Mouse (Mus musculus) E14TG2a.4 (cell line): ENCODE measurements around the gene Rubcn.

Source experiments
- H3K27me3 ChIP-seq: 2 replicates; pipeline ENCODE4 v1.6.1; 2014; ENCODE audit warnings: low read length, control low read depth; ENCODE audit not compliant: insufficient read depth
- H3K36me3 ChIP-seq: 2 replicates; pipeline ENCODE4 v1.6.1; 2014; ENCODE audit warnings: low read length, control low read depth; ENCODE audit not compliant: insufficient read depth
- H3K4me1 ChIP-seq: replicated peaks from 2 replicates; pipeline ENCODE4 v1.6.1; 2014; ENCODE audit warnings: low read depth, low read length, control low read depth
- H3K4me3 ChIP-seq: replicated peaks from 2 replicates; pipeline ENCODE4 v1.5.1; 2014; ENCODE audit warnings: mild to moderate bottlenecking, low read length
- H3K9me3 ChIP-seq: 2 replicates; pipeline ENCODE4 v1.6.1; 2014; ENCODE audit warnings: low read length, control low read depth
- CTCF ChIP-seq: conservative IDR thresholded peaks from 2 replicates; pipeline ENCODE4 v1.5.1; 2014; ENCODE audit warnings: low read length
- NANOG ChIP-seq: IDR thresholded peaks from 2 replicates; pipeline ENCODE4 v1.6.1; 2014; ENCODE audit warnings: borderline replicate concordance, low read length, mixed read lengths
- POU5F1 ChIP-seq: IDR thresholded peaks from 2 replicates; pipeline ENCODE4 v1.6.1; 2014; ENCODE audit warnings: low read length, borderline replicate concordance

Gene Rubcn

GRCm38 (mm10) chr16:32778956-32779355 is 98.6 kb downstream of the Rubcn start:
- no peaks in the 10 kb centered on the region for H3K9me3 ChIP-seq

GRCm38 (mm10) chr16:32776676-32777075 is 100.9 kb downstream of the Rubcn start:
- peaks cover 44% of the 10 kb centered on the region for H3K27me3 ChIP-seq
- H3K36me3 ChIP-seq = no peaks in the 10 kb centered on the region
- H3K4me3 ChIP-seq = no peak overlapping the region
- H3K9me3 ChIP-seq = no peaks in the 10 kb centered on the region
- TF ChIP-seq POU5F1 = no peak
- TF ChIP-seq NANOG = no peak
- no peak for TF ChIP-seq CTCF
- H3K4me1 ChIP-seq = no peaks in the 10 kb centered on the region

More at GRCm38 (mm10) chr16:32778956-32779355, 98.6 kb downstream of the Rubcn start:
- no peak overlapping the region for H3K4me3 ChIP-seq
- H3K4me1 ChIP-seq = no peaks in the 10 kb centered on the region
- H3K27me3 ChIP-seq = peaks cover 46% of the 10 kb centered on the region
- no peaks in the 10 kb centered on the region for H3K36me3 ChIP-seq
- TF ChIP-seq POU5F1 = no peak
- no peak for TF ChIP-seq NANOG
- TF ChIP-seq CTCF = no peak
